Mouse (Mus musculus) embryonic facial prominence, embryonic 15.5 days (tissue): ENCODE results near the gene Olfr462. TPM values are rescaled to one million over a fixed set of nuclear protein-coding genes. Genes with fewer than 3 reads are reported as not detected.

Experiments used
- ATAC-seq: fragments of 200-750 bp; cut with Nextera tagmentation; 2 replicates; pipeline ENCODE4 v1.8.0; 2017; ENCODE audit warnings: low read depth, moderate TSS enrichment; ENCODE audit not compliant: insufficient number of reproducible peaks, low FRiP score, low TSS enrichment
- H3K27ac ChIP-seq: fragments of 300-500 bp; sonication (generic); replicated peaks from 2 replicates; pipeline ENCODE4 v1.5.1; 2015; ENCODE audit warnings: mild to moderate bottlenecking, inconsistent platforms
- H3K27me3 ChIP-seq: fragments of 300-500 bp; sonication (generic); 2 replicates; pipeline ENCODE4 v1.6.1; 2015; ENCODE audit warnings: inconsistent platforms
- H3K36me3 ChIP-seq: fragments of 300-500 bp; sonication (generic); 2 replicates; pipeline ENCODE4 v1.6.1; 2015; ENCODE audit warnings: mild to moderate bottlenecking, inconsistent platforms
- H3K4me1 ChIP-seq: fragments of 300-500 bp; sonication (generic); 2 replicates; pipeline ENCODE4 v1.6.1; 2015; ENCODE audit warnings: inconsistent platforms
- H3K4me2 ChIP-seq: fragments of 300-500 bp; sonication (generic); replicated peaks from 2 replicates; pipeline ENCODE4 v1.6.1; 2015; ENCODE audit warnings: mild to moderate bottlenecking, inconsistent platforms
- H3K4me3 ChIP-seq: fragments of 300-500 bp; sonication (generic); replicated peaks from 2 replicates; pipeline ENCODE4 v1.5.1; 2015; ENCODE audit warnings: mild to moderate bottlenecking, inconsistent platforms
- H3K9ac ChIP-seq: fragments of 300-500 bp; sonication (generic); 2 replicates; pipeline ENCODE4 v1.6.1; 2015; ENCODE audit warnings: inconsistent platforms
- H3K9me3 ChIP-seq: fragments of 300-500 bp; sonication (generic); replicated peaks from 2 replicates; pipeline ENCODE4 v1.6.1; 2016; ENCODE audit warnings: inconsistent platforms
- WGBS: fragments of 180-500 bp; shearing (Covaris S2); methylation state at CpG from one replicate; pipeline ENCODE4 v1.1.7; 2015; 5-methylcytosine and 5-hydroxymethylcytosine counted together
- polyA plus RNA-seq: library from polyadenylated mRNA; unstranded; fragments of >200 nt; fragmentation: Nextera tagmentation; extraction: Ambion mirVana; gene quantifications from 2 replicates; pipeline ENCODE4 v1.2.1, GENCODE M21; 2015

Olfr462 gene
- not detected in 2 replicates for polyA plus RNA-seq

- Histone ChIP-seq H3K27ac (no peak within 1 kb of the TSS), H3K4me1 (no peaks in the 10 kb centered on the region), H3K4me2 (no peak within 1 kb of the TSS), H3K27me3 (no peaks in the 10 kb centered on the region), H3K4me3 (no peak within 1 kb of the TSS), H3K9me3 (no peaks in the 10 kb centered on the region), H3K9ac (no peak within 1 kb of the TSS), H3K36me3 (no peaks in the 10 kb centered on the region)
- no peak for ATAC-seq
- 88% methylated on average over 6 of the region's 6 CpGs for WGBS
Measured at GRCm38 (mm10) chr11:87892168-87892567, at the start of gene Olfr462. TSS of gene Olfr462 (minus strand) at chr11:87892268.

- Histone ChIP-seq H3K27me3 (no peaks in the 10 kb centered on the region), H3K4me2 (no peak overlapping the region), H3K4me1 (no peaks in the 10 kb centered on the region), H3K4me3 (no peak overlapping the region), H3K9ac (no peak overlapping the region), H3K27ac (no peak overlapping the region), H3K36me3 (no peaks in the 10 kb centered on the region), H3K9me3 (no peaks in the 10 kb centered on the region)
- WGBS, result 76% methylated on average over 3 of the region's 3 CpGs
- ATAC-seq, result no peak
Measured at GRCm38 (mm10) chr11:87935467-87935866, 43.4 kb upstream of the Olfr462 start.

GRCm38 (mm10) chr11:87933731-87934130, 41.7 kb upstream of the Olfr462 start:
- H3K4me2 ChIP-seq, result no peak overlapping the region
- no peaks in the 10 kb centered on the region for H3K9me3 ChIP-seq
- H3K27ac ChIP-seq, result no peak overlapping the region
- H3K4me1 ChIP-seq, result no peaks in the 10 kb centered on the region
- no peaks in the 10 kb centered on the region for H3K36me3 ChIP-seq
- H3K9ac ChIP-seq, result no peak overlapping the region
- no peak overlapping the region for H3K4me3 ChIP-seq
- 74% methylated on average over 2 of the region's 2 CpGs for WGBS
- H3K27me3 ChIP-seq, result no peaks in the 10 kb centered on the region
- no peak for ATAC-seq

- Histone ChIP-seq H3K4me1 (no peaks in the 10 kb centered on the region), H3K36me3 (no peaks in the 10 kb centered on the region), H3K4me3 (no peak overlapping the region), H3K27ac (no peak overlapping the region), H3K27me3 (no peaks in the 10 kb centered on the region), H3K4me2 (no peak overlapping the region), H3K9me3 (no peaks in the 10 kb centered on the region), H3K9ac (no peak overlapping the region)
- 90% methylated on average over 2 of the region's 2 CpGs for WGBS
- no peak for ATAC-seq
Measured at GRCm38 (mm10) chr11:87930348-87930747, 38.3 kb upstream of the Olfr462 start.

GRCm38 (mm10) chr11:87920966-87921365, 28.9 kb upstream of the Olfr462 start, which contains the start of gene Olfr464:
TSS of gene Olfr464 (minus strand) at chr11:87920967.
- no peaks in the 10 kb centered on the region for H3K36me3 ChIP-seq
- no peak for ATAC-seq
- H3K4me3 ChIP-seq, result no peak within 1 kb of the TSS
- H3K27ac ChIP-seq, result no peak within 1 kb of the TSS
- WGBS, result 31% methylated on average over 5 of the region's 5 CpGs
- peaks cover 2% of the 10 kb centered on the region; the same call in 1 of the 2 replicates for H3K27me3 ChIP-seq
- no peak within 1 kb of the TSS for H3K4me2 ChIP-seq
- no peaks in the 10 kb centered on the region for H3K9me3 ChIP-seq
- H3K4me1 ChIP-seq, result no peaks in the 10 kb centered on the region
- H3K9ac ChIP-seq, result no peak within 1 kb of the TSS

- no peak overlapping the region for H3K27ac ChIP-seq
- no peaks in the 10 kb centered on the region for H3K4me1 ChIP-seq
- ATAC-seq, result no peak
- no peak overlapping the region for H3K9ac ChIP-seq
- no peaks in the 10 kb centered on the region for H3K36me3 ChIP-seq
- 70% methylated on average over 2 of the region's 2 CpGs for WGBS
- peaks cover 2% of the 10 kb centered on the region; the same call in 1 of the 2 replicates for H3K27me3 ChIP-seq
- no peak overlapping the region for H3K4me3 ChIP-seq
- H3K9me3 ChIP-seq, result no peaks in the 10 kb centered on the region
- no peak overlapping the region for H3K4me2 ChIP-seq
Measured at GRCm38 (mm10) chr11:87920301-87920700, 28.2 kb upstream of the Olfr462 start.

- Histone ChIP-seq H3K36me3 (no peaks in the 10 kb centered on the region), H3K27ac (no peak overlapping the region), H3K4me3 (no peak overlapping the region), H3K27me3 (peaks cover 2% of the 10 kb centered on the region; the same call in 1 of the 2 replicates), H3K4me2 (no peak overlapping the region), H3K4me1 (no peaks in the 10 kb centered on the region), H3K9me3 (no peaks in the 10 kb centered on the region), H3K9ac (no peak overlapping the region)
- WGBS, result 79% methylated on average over 1 of the region's 1 CpGs
- ATAC-seq, result no peak
Measured at GRCm38 (mm10) chr11:87916005-87916404, 23.9 kb upstream of the Olfr462 start.

- H3K9ac ChIP-seq, result no peak overlapping the region
- H3K4me1 ChIP-seq, result no peaks in the 10 kb centered on the region
- no peaks in the 10 kb centered on the region for H3K9me3 ChIP-seq
- H3K36me3 ChIP-seq, result no peaks in the 10 kb centered on the region
- no peak overlapping the region for H3K4me2 ChIP-seq
- WGBS, result 78% methylated on average over 3 of the region's 3 CpGs
- ATAC-seq, result no peak
- H3K27me3 ChIP-seq, result no peaks in the 10 kb centered on the region
- H3K4me3 ChIP-seq, result no peak overlapping the region
- no peak overlapping the region for H3K27ac ChIP-seq
Measured at GRCm38 (mm10) chr11:87904331-87904730, 12.3 kb upstream of the Olfr462 start.

- Histone ChIP-seq H3K4me2 (no peak within 1 kb of the TSS), H3K27ac (no peak within 1 kb of the TSS), H3K27me3 (no peaks in the 10 kb centered on the region), H3K36me3 (no peaks in the 10 kb centered on the region), H3K4me1 (no peaks in the 10 kb centered on the region), H3K9me3 (no peaks in the 10 kb centered on the region), H3K9ac (no peak within 1 kb of the TSS), H3K4me3 (no peak within 1 kb of the TSS)
- no peak for ATAC-seq
Measured at GRCm38 (mm10) chr11:87897287-87897686, 5.2 kb upstream of the Olfr462 start, which contains the start of gene Olfr463. TSS of gene Olfr463 (minus strand) at chr11:87897387.

GRCm38 (mm10) chr11:87884856-87885255, 7.2 kb downstream of the Olfr462 start:
- H3K9ac ChIP-seq, result no peak overlapping the region
- WGBS, result 60% methylated on average over 5 of the region's 5 CpGs
- no peak overlapping the region for H3K27ac ChIP-seq
- no peaks in the 10 kb centered on the region for H3K36me3 ChIP-seq
- H3K4me3 ChIP-seq, result no peak overlapping the region
- H3K9me3 ChIP-seq, result no peaks in the 10 kb centered on the region
- H3K27me3 ChIP-seq, result no peaks in the 10 kb centered on the region
- H3K4me1 ChIP-seq, result no peaks in the 10 kb centered on the region
- H3K4me2 ChIP-seq, result no peak overlapping the region
- no peak for ATAC-seq

- no peaks in the 10 kb centered on the region for H3K36me3 ChIP-seq
- H3K9ac ChIP-seq, result no peak overlapping the region
- no peak overlapping the region for H3K27ac ChIP-seq
- WGBS, result 39% methylated on average over 5 of the region's 5 CpGs
- H3K4me1 ChIP-seq, result no peaks in the 10 kb centered on the region
- H3K27me3 ChIP-seq, result no peaks in the 10 kb centered on the region
- no peak overlapping the region for H3K4me2 ChIP-seq
- no peak for ATAC-seq
- H3K4me3 ChIP-seq, result no peak overlapping the region
- no peaks in the 10 kb centered on the region for H3K9me3 ChIP-seq
Measured at GRCm38 (mm10) chr11:87883493-87883892, 8.6 kb downstream of the Olfr462 start.

- no peak overlapping the region for H3K4me2 ChIP-seq
- 62% methylated on average over 4 of the region's 4 CpGs for WGBS
- no peaks in the 10 kb centered on the region for H3K4me1 ChIP-seq
- H3K36me3 ChIP-seq, result no peaks in the 10 kb centered on the region
- no peak overlapping the region for H3K4me3 ChIP-seq
- no peak overlapping the region for H3K27ac ChIP-seq
- H3K9me3 ChIP-seq, result no peaks in the 10 kb centered on the region
- no peak overlapping the region for H3K9ac ChIP-seq
- H3K27me3 ChIP-seq, result no peaks in the 10 kb centered on the region
- no peak for ATAC-seq
Measured at GRCm38 (mm10) chr11:87881714-87882113, 10.4 kb downstream of the Olfr462 start.
